Mouse (Mus musculus): ENCODE measurements around the gene Glycam1.
"Not testable (repeated sequence)": the region's sequence is repeated elsewhere in the genome, so short reads cannot be mapped to it uniquely, and the experiment has no call there.

Gene Glycam1

GRCm38 (mm10) chr15:103564981-103565380 lies at the start of gene Glycam1:
Gene Glycam1 (minus strand): TSS chr15:103565081.
- DNase-seq, result no peak

- no peak for DNase-seq
These were observed 39.6 kb upstream of the Glycam1 start for GRCm38 (mm10) chr15:103604481-103604880.

GRCm38 (mm10) chr15:103590779-103591178 lies 25.9 kb upstream of the Glycam1 start:
- DNase-seq, result no peak

- DNase-seq, result not testable (repeated sequence)
These were observed 22.9 kb upstream of the Glycam1 start for GRCm38 (mm10) chr15:103587752-103588151.

GRCm38 (mm10) chr15:103585876-103586275 lies 21.0 kb upstream of the Glycam1 start:
- no peak for DNase-seq

GRCm38 (mm10) chr15:103552096-103552690 lies 12.7 kb downstream of the Glycam1 start:
- no peak for DNase-seq

- DNase-seq, result no peak
These were observed 13.8 kb downstream of the Glycam1 start for GRCm38 (mm10) chr15:103551053-103551452.

- DNase-seq, result no peak
These were observed 15.4 kb downstream of the Glycam1 start for GRCm38 (mm10) chr15:103549475-103549874.

- DNase-seq, result no peak
These were observed 16.9 kb downstream of the Glycam1 start for GRCm38 (mm10) chr15:103547983-103548382.

GRCm38 (mm10) chr15:103542526-103542925 lies 22.4 kb downstream of the Glycam1 start:
- DNase-seq, result no peak

GRCm38 (mm10) chr15:103540646-103541045 lies 24.2 kb downstream of the Glycam1 start:
- DNase-seq, result no peak

GRCm38 (mm10) chr15:103539259-103539658 lies 25.6 kb downstream of the Glycam1 start:
- DNase-seq, result no peak

- DNase-seq, result no peak
These were observed 27.1 kb downstream of the Glycam1 start, which contains the start of gene Ppp1r1a for GRCm38 (mm10) chr15:103537822-103538213. Gene Ppp1r1a (minus strand): TSS chr15:103538003.

GRCm38 (mm10) chr15:103537011-103537821 lies 27.7 kb downstream of the Glycam1 start:
- DNase-seq, result no peak

- no peak for DNase-seq
These were observed 28.4 kb downstream of the Glycam1 start for GRCm38 (mm10) chr15:103536456-103536855.

GRCm38 (mm10) chr15:103535786-103536185 lies 29.1 kb downstream of the Glycam1 start:
- no peak for DNase-seq

- DNase-seq, result no peak
These were observed 29.9 kb downstream of the Glycam1 start for GRCm38 (mm10) chr15:103535030-103535429.

GRCm38 (mm10) chr15:103534054-103534620 lies 30.7 kb downstream of the Glycam1 start:
- DNase-seq, result no peak

GRCm38 (mm10) chr15:103530372-103530771 lies 34.5 kb downstream of the Glycam1 start:
- peak; percentile 16 to 17 for DNase-seq

- DNase-seq, result no peak
These were observed 41.7 kb downstream of the Glycam1 start for GRCm38 (mm10) chr15:103523156-103523555.

- DNase-seq, result no peak
These were observed 42.3 kb downstream of the Glycam1 start for GRCm38 (mm10) chr15:103522458-103523099.

- DNase-seq, result no peak
These were observed 45.2 kb downstream of the Glycam1 start for GRCm38 (mm10) chr15:103519386-103520378.
